Mouse (Mus musculus) frontal cortex, postnatal 25 days (tissue): ENCODE measurements around the gene Zfp30.

ENCODE experiments used
- DNase-seq, 2 experiments: peaks; one replicate each; pipeline ENCODE4 v3.0.0; 2022; ENCODE audit warnings: low spot score in 2 of 2

Gene Zfp30

DNA sequence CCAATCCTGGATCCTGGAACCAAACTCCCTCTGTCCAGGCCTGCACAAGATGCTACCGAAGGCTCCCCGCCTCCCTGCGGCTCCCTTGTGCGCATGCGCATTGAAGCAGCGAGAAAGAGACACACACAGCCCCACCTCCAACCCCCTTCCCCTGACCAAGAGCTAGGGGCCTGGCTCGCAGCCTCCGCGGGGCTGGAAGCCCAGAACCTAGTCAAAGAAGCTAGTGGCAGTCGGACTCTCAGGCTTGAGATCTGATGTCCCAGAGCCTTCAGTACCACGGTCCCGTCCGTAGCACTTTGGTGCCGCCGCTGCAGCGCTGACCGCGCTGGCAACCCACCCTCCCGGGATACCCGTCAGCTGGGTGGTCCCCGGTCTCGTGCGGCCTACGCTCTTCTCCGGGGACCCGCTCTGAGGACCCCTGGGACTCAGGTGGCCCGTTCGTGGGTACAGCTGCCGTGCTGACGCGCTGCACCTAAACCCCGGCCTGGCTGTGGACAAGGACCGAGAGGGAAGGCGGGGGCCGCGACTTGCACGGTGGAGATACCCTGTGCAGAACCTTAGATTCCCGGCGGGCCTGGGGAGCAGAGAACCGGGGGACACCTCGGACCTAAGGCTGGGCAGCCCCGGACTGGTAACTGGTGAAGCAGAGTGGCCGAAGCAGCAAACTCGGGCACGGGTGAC is at the start of gene Zfp30:
Zfp30 (plus strand) TSS at position 128 of the 681 bp plus-strand sequence.
- DNase-seq: peak; percentile 69 to 74

- DNase-seq: no peak
These were observed 41.5 kb upstream of the Zfp30 start for GRCm38 (mm10) chr7:29742258-29742657.

GRCm38 (mm10) chr7:29760476-29760875 is 23.3 kb upstream of the Zfp30 start:
- DNase-seq: no peak

DNA sequence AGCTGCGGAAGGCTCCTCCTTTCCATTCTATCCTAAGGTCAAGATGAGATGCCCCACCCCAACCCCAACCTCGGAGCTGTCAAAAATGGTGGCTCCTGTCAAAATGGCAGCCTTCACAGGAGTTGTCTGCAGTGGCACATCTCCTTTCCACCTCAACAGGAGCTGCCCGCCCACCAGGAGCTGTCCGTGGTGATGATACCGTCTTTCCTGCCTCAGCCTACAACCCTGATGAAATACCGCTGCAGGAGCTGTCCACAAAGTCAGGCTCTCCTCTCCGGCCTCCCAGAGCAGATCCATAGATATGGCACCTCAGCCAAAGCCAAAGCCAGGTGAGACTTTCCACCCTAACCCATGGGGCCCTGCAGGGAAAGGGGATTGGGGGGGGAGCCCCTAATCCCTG is 19.1 kb upstream of the Zfp30 start:
- DNase-seq: no peak

DNA sequence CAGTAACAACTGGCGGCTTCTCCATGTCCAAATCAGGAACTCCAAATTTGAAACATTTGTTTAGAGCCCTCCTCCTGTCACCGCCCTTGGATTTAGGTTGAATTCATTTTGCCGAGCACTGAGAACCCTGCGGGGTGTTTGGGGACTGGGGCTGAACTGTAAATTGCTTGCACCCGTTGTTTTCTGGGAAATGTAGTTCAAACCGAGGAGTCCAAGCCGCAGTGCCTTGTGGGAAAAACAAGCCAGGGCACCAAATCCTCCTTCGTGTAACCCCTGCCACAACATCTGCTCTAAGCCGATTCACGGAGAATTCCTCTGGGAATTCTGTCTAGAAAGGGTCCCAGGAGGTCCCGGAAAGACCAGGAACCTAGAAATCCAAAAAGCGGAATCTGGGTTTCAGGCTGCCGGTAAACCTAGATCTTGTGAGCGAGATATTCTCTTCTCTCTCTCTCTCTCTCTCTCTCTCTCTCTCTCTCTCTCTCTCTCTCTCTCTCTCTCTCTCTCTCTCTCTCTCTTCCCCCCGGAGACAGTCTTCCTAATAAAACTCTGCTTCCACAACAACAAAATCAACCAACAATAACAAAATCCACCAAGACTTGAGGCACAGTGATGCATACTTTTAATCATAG is 16.6 kb upstream of the Zfp30 start:
- peak; percentile 62 to 74 for DNase-seq

- DNase-seq: peak; percentile 69 to 81
These were observed 15.5 kb upstream of the Zfp30 start, which contains the start of gene Zfp84 for GRCm38 (mm10) chr7:29768090-29768900. Zfp84 (plus strand) TSS chr7:29768552.

DNA sequence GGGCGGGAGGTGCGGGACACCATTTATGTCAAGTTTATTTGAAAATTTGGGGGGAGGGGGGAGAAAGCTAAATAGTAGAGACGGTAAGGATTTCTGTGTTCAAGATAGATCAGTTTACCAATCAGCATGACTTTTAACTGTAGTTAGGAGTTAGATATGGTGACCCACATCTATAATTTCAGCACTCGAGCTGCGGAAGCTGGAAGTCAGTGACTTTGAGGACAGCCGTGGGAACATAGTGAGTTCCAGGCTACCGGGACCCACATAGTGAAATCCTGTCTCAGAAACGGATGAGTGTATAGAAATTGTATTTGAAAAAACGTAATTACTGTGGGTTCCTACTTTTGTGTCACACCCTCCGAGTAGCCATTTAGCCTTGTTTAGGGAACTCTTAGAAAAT is 14.8 kb upstream of the Zfp30 start:
- no peak for DNase-seq

- DNase-seq: no peak
These were observed 10.3 kb upstream of the Zfp30 start for GRCm38 (mm10) chr7:29773503-29773902.

GRCm38 (mm10) chr7:29774371-29774770 is 9.4 kb upstream of the Zfp30 start:
- no peak for DNase-seq

GRCm38 (mm10) chr7:29776568-29776967 is 7.2 kb upstream of the Zfp30 start:
- no peak for DNase-seq

- DNase-seq: no peak
These were observed 6.4 kb upstream of the Zfp30 start for GRCm38 (mm10) chr7:29777372-29777771.

DNA sequence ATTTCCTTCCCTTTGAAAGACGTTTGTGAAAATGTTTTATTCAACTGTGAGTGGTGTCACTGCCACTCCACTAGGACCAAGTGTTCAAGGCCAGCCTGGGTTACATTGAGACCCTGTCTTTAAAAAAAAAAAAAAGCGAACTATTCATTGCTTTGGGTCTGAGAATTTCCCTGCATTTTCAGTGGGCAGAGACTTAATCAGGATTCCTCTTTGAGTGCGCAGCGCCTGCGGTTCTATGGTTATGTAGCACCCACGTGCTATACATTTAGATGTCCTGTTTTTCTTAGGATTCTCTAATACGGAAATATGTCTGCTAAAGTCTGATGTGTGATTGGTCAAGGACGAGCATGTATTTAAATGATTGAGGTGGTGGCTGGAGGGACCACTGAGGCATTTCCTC is 1.2 kb downstream of the Zfp30 start:
- DNase-seq: no peak

DNA sequence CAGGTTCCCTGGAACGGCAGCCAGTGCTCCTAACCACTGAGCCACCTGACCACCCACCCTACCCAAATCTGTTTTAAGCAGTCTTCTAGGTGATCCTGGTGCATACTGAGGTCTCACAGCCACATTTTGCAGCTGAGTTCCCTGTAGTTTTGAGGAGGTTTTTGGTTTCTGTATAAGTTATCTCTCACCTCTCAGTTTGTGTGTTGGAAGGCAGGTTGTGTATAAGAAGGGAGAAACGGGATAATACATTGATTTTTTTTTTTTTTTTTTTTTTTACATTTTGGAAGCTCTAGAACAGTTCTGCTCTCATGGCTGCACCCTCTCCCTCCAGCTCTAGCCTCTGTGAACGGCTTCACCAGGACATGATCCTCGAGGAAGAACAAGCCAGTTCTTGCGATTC is 2.1 kb downstream of the Zfp30 start:
- DNase-seq: no peak

DNA sequence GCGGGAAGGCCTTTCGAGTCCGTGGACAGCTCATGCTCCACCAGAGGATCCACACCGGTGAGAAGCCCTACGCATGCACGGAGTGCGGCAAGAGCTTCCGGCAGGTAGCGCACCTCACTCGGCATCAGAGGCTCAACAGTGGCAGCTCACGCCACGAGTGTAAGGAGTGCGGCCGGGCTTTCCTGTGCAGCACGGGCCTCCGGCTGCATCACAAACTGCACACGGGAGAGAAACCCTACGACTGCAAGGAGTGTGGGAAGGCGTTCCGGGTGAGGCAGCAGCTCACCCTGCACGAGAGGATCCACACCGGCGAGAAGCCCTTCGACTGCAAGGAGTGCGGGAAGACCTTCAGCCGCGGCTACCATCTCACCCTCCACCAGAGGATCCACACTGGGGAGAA is 9.1 kb downstream of the Zfp30 start:
- no peak for DNase-seq

GRCm38 (mm10) chr7:29807046-29807445 is 23.2 kb downstream of the Zfp30 start:
- DNase-seq: no peak

DNA sequence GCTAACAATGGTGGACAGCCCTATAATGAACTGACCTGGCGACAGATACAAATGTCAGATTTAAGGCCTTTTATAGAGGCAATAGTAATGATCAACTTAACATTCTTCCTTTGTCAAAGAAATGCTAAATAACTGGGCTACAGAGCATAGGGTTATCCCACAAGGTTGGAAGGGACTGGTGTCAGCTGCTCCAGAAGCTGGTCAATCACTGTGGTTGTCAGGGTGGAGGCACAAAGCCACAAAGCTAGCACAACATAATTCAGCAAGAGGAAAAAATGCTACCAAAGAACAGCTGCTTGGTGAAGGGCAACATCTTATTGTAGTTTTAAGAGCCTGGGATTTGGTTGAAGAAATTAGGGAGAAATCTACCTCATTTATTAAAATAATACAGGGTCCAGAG is 28.4 kb downstream of the Zfp30 start:
- DNase-seq: no peak

- no peak for DNase-seq
These were observed 30.6 kb downstream of the Zfp30 start for GRCm38 (mm10) chr7:29814381-29814780.

GRCm38 (mm10) chr7:29815061-29815784 is 31.4 kb downstream of the Zfp30 start:
- DNase-seq: no peak

- DNase-seq: peak; percentile 66 to 83
These were observed 32.2 kb downstream of the Zfp30 start, which contains the start of gene Zfp790 for GRCm38 (mm10) chr7:29815910-29816429. Zfp790 (plus strand) TSS chr7:29816114.

DNA sequence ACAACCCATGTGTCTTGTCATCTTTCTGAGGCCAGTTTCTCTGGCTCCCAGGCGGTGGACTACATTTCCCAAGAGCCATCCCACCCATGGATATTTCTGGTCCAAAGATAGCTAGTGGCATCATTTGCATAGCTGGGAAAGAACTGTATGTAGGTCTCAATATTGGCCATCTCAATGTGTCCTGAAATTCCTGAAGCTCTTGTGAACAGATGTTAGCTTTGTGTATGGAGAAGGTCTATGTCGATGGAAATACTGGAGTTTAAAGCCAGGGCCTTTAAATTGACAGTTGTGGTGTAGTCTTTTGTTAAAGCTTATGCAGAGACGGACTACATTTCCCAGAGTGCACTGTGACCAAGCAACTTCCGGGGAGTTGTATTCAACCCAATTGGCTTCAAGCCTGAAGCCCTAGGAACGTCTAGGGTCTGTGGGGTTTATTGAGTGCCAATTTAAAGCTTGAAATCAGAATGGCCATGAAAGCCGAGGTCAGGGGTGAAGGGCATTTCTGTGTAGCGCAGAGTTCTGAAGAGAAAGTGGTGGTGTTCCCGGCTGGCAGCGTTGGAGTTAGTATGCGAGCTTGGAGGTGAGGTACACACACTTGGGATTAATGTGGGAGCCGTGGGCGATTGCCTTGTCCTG is 34.9 kb downstream of the Zfp30 start:
- peak; percentile 27 to 63 for DNase-seq

GRCm38 (mm10) chr7:29828001-29828400 is 44.2 kb downstream of the Zfp30 start:
- no peak for DNase-seq
